Mouse (Mus musculus) testis, adult 2 months (tissue): ENCODE results near the gene Pck1. TPM values are rescaled to one million over a fixed set of nuclear protein-coding genes. Genes with fewer than 3 reads are reported as not detected.

Experiments used
- H3K27ac ChIP-seq: fragments of 200-500 bp; 2 replicates; pipeline ENCODE4 v1.5.1; 2012; ENCODE audit warnings: low read depth, low read length; ENCODE audit not compliant: control insufficient read depth, insufficient read depth
- H3K27me3 ChIP-seq: fragments of 200-500 bp; 2 replicates; pipeline ENCODE4 v1.6.1; 2012; ENCODE audit warnings: mild to moderate bottlenecking, low read length, moderate library complexity; ENCODE audit not compliant: control insufficient read depth, insufficient read depth
- H3K36me3 ChIP-seq: fragments of 200-500 bp; 2 replicates; pipeline ENCODE4 v1.6.1; 2012; ENCODE audit warnings: mild to moderate bottlenecking, low read length; ENCODE audit not compliant: control insufficient read depth, insufficient read depth
- H3K4me1 ChIP-seq: fragments of 200-500 bp; 2 replicates; pipeline ENCODE4 v1.6.1; 2012; ENCODE audit warnings: low read length; ENCODE audit not compliant: control insufficient read depth, insufficient read depth
- H3K4me3 ChIP-seq: fragments of 200-500 bp; 2 replicates; pipeline ENCODE4 v1.5.1; 2012; ENCODE audit warnings: low read depth, mild to moderate bottlenecking, low read length, moderate library complexity, mixed read lengths; ENCODE audit not compliant: control insufficient read depth
- CTCF ChIP-seq: fragments of 200-500 bp; IDR thresholded peaks from 2 replicates; pipeline ENCODE4 v1.5.1; 2012; ENCODE audit warnings: low read depth, mild to moderate bottlenecking, inconsistent platforms, low read length, moderate library complexity; ENCODE audit not compliant: control insufficient read depth, insufficient read depth, insufficient replicate concordance
- POLR2A ChIP-seq: fragments of 200-500 bp; IDR thresholded peaks from 2 replicates; pipeline ENCODE4 v1.6.1; 2012; ENCODE audit warnings: low read depth, mild to moderate bottlenecking, inconsistent platforms, low read length, moderate library complexity; ENCODE audit not compliant: control insufficient read depth
- polyA plus RNA-seq: library from polyadenylated mRNA; depleted of rRNA; stranded (reverse); fragments of >200 nt; gene quantifications from 2 replicates; pipeline ENCODE4 v1.2.3, GENCODE M21; 2012

Pck1 gene
- polyA plus RNA-seq, 1 experiment = 0.23 TPM

DNA sequence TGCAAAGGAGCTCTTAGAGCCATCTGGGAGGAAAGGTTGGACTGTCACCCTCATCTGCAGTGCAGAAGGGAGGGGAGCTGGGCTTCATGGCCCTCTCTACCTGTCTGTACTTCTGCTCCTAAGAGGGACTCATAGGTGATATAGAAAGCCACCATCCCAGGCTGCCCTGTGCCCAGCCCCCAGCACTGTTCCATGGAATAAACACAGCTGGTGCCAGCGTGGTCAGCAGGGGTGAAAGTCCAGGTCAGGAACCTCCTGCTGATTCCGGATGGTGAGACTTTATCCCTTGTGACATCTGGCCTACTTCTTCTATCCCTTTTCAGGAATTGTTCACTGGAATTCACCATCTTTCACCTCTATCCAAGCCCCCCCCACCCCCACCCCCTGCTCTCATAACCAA, 17.2 kb downstream of the Pck1 start:
- H3K4me1 ChIP-seq = peaks cover 6% of the 10 kb centered on the region
- H3K27me3 ChIP-seq = no peaks in the 10 kb centered on the region
- H3K36me3 ChIP-seq = no peaks in the 10 kb centered on the region
- no peak overlapping the region for H3K4me3 ChIP-seq
- TF ChIP-seq POLR2A = no peak
- no peak for TF ChIP-seq CTCF
- no peak overlapping the region for H3K27ac ChIP-seq

DNA sequence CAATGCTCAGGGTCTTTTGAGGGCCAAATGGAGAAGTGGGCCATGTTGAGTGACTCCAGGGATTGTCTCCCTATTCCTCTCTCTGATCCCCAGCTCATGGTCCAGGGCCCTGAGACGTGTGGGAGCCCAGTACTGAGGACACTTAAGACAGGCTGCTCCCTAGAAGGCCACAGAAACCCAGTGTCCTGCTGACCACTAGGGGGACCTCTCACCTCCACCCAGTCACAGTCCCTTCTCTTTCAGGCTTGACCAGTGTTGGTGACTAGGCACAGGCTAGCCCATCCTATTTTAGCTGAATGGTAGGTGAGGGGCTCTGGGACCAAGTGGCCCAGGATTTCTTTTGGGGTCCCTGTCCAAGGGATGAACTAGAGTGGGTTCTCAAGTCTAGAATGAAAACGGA, 17.9 kb downstream of the Pck1 start:
- Histone ChIP-seq H3K36me3 (no peaks in the 10 kb centered on the region), H3K27ac (no peak overlapping the region), H3K4me3 (no peak overlapping the region), H3K4me1 (peaks cover 6% of the 10 kb centered on the region), H3K27me3 (no peaks in the 10 kb centered on the region)
- TF ChIP-seq CTCF = peak; percentile 43; the same call in 1 of the 2 replicates
- no peak for TF ChIP-seq POLR2A

DNA sequence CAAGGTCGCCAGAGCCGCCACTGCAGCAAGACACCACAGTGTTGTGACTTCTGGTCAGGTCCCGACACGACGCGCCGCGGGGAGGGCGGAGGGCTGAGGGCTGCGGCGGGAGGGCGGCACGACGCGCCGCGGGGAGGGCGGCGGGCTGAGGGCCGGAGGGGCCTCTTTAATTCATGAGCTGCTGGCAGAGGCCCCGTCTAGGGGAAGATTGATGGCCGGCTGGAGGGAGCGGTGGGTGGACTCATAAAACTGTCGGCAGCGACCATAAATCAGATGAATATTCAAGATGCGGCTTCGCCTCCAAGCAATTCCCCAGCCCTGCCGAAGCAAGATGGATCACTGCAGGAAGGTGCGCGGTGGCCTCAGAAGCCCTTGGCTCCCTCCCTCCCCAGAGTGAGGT, 18.6 kb downstream of the Pck1 start:
- no peaks in the 10 kb centered on the region for H3K36me3 ChIP-seq

DNA sequence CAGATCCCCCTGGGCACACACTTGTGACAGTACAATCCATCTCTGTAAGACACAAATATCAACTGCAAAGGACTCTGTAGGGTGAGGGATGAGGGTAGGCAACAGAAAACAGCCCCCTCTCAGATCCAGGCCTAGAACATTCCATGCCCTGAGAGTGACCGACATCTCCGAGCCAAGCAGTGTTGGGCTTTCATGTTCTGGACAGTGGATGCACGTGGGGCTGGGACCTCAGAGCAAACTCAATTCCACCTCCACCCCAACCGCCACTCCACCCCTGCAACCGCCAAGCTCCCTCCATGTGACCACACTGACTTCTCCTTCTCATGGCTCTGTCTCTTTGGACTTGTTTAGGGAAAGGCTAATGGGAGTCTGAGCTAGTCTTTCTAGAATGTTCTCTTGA, 19.1 kb downstream of the Pck1 start:
- peaks cover 6% of the 10 kb centered on the region for H3K4me1 ChIP-seq
- no peak overlapping the region for H3K4me3 ChIP-seq
- H3K36me3 ChIP-seq = no peaks in the 10 kb centered on the region
- no peak for TF ChIP-seq CTCF
- TF ChIP-seq POLR2A = no peak
- H3K27me3 ChIP-seq = no peaks in the 10 kb centered on the region
- no peak overlapping the region for H3K27ac ChIP-seq

More for the DNA sequence above, 18.6 kb downstream of the Pck1 start:
- Histone ChIP-seq H3K27ac (no peak overlapping the region), H3K27me3 (no peaks in the 10 kb centered on the region), H3K4me1 (peaks cover 6% of the 10 kb centered on the region), H3K4me3 (no peak overlapping the region)
- TF ChIP-seq POLR2A (no peak), CTCF (no peak)

DNA sequence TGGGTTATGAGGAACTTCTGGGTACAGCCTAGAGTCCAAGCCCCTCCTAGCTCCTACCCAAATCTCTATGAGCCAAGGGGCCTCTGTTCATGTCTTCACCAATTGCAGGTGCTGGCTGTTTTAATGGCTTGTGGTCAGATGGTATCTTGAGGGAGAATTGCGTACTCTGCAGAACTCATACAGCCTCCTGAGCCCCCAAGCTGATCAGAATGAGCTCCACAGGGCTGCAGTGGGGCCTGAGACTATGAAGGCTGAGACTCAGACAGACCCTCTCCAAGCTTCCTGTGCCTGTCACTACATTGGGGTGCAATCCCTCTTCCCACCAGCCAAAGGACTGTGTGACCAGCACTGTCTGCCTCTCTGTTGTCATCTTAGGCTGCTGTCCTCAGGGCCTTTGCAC, 19.5 kb downstream of the Pck1 start:
- TF ChIP-seq CTCF = no peak
- TF ChIP-seq POLR2A = no peak
- Histone ChIP-seq H3K4me3 (no peak overlapping the region), H3K27me3 (no peaks in the 10 kb centered on the region), H3K4me1 (peaks cover 6% of the 10 kb centered on the region), H3K36me3 (no peaks in the 10 kb centered on the region), H3K27ac (no peak overlapping the region)

DNA sequence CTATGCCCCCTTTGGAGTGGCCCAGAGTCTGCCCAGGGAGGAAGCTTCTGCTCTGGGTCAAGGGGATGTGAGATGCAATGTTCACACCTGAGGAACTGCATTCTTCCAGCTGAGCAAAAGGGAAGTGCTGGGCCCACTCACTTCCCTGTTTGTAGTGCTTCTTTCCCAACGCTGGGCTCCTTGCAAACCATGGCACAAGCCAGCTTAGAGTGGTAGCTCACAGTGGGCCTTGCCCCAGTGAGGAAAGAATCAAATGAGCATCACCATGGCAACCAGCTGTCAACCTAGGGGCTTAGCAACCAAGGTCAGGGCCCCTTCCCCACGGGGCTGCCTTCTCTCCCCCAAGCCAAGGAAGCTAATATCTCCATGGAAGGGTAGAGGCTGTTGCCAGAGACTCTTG, 20.2 kb downstream of the Pck1 start:
- no peaks in the 10 kb centered on the region for H3K36me3 ChIP-seq
- H3K27ac ChIP-seq = no peak overlapping the region
- no peaks in the 10 kb centered on the region for H3K27me3 ChIP-seq
- no peak overlapping the region for H3K4me3 ChIP-seq
- TF ChIP-seq POLR2A = no peak
- H3K4me1 ChIP-seq = peaks cover 6% of the 10 kb centered on the region

DNA sequence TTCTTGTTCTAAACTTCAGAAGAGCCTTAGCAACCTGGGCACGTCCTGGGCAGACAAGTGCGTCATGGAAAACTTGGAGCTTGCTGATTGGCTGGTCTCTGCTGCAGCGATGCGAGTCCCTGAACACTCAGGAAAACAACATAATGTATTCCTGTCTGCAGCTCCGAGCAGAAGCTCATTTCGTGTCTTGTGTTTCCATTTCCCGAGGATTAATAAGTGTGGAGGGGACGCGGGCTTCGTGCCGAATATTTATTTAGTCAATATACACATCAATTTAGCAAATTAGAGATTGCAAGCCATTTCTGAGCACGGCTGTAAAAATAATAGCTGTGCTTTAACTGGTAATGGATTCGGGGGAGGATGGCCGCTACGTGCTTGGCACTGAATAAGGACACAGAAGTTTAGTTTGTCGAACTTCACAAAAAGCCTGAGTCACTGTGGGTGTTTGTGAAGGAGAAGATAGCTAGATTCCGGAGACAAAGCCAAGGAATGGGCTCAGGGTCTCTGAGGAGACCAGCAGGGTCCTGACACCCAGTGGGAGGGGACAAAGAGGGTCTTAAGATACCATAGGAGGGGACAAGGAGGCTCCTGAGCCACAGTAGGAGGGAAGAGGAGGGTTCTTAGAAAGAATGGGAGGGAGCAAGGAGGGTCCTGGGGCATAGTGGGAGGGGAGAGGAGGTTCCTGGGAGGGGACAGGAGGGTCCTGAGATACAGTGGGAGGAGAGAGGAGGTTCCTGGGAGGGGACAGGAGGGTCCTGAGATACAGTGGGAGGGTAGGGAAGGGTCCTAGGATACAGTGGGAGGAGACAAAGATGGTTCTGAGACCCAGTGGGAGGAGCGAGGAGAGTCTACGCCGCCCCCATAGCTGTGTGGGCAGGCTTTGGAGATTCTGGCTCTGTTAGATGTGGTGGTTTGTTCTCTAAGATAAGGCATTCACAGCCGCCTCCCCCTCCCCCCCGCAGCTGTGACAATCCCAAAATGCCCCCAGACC, 21.0 kb downstream of the Pck1 start:
- Histone ChIP-seq H3K4me1 (peaks cover 6% of the 10 kb centered on the region), H3K4me3 (no peak overlapping the region)

More for the DNA sequence above, 21.0 kb downstream of the Pck1 start:
- no peaks in the 10 kb centered on the region for H3K36me3 ChIP-seq
- TF ChIP-seq POLR2A (no peak), CTCF (no peak)
- H3K27me3 ChIP-seq = no peaks in the 10 kb centered on the region
- H3K27ac ChIP-seq = peak overlapping the region; percentile 61; the same call in 1 of the 2 replicates
